Mouse (Mus musculus): ENCODE data around the gene Spaca3. TPM values are rescaled to one million over a fixed set of nuclear protein-coding genes. Genes with fewer than 3 reads are reported as not detected.

Gene Spaca3
- polyA plus RNA-seq, 1 experiment = not detected

GRCm38 (mm10) chr11:80868039-80868438, 9.9 kb downstream of the Spaca3 start:
- no peak for DNase-seq (ENCODE audit: low spot score)

- DNase-seq (ENCODE audit: low spot score) = peak; percentile 44
Observed at GRCm38 (mm10) chr11:80872509-80873474, 14.6 kb downstream of the Spaca3 start.

GRCm38 (mm10) chr11:80877131-80877651, 19.0 kb downstream of the Spaca3 start:
- DNase-seq (ENCODE audit: low spot score) = no peak

GRCm38 (mm10) chr11:80878026-80878425, 19.9 kb downstream of the Spaca3 start:
- DNase-seq (ENCODE audit: low spot score) = no peak

GRCm38 (mm10) chr11:80882229-80882810, 24.2 kb downstream of the Spaca3 start:
- no peak for DNase-seq (ENCODE audit: low spot score)

GRCm38 (mm10) chr11:80884521-80885231, 26.5 kb downstream of the Spaca3 start:
- DNase-seq (ENCODE audit: low spot score) = no peak

GRCm38 (mm10) chr11:80886365-80886764, 28.2 kb downstream of the Spaca3 start:
- DNase-seq (ENCODE audit: low spot score) = no peak

GRCm38 (mm10) chr11:80887021-80887420, 28.9 kb downstream of the Spaca3 start:
- DNase-seq (ENCODE audit: low spot score) = no peak

GRCm38 (mm10) chr11:80889336-80890063, 31.3 kb downstream of the Spaca3 start:
- no peak for DNase-seq (ENCODE audit: low spot score)

GRCm38 (mm10) chr11:80895853-80896252, 37.7 kb downstream of the Spaca3 start:
- no peak for DNase-seq (ENCODE audit: low spot score)

- no peak for DNase-seq (ENCODE audit: low spot score)
Observed at GRCm38 (mm10) chr11:80900555-80900954, 42.4 kb downstream of the Spaca3 start.

GRCm38 (mm10) chr11:80902664-80903063, 44.5 kb downstream of the Spaca3 start:
- no peak for DNase-seq (ENCODE audit: low spot score)

GRCm38 (mm10) chr11:80903426-80903825, 45.3 kb downstream of the Spaca3 start:
- no peak for DNase-seq (ENCODE audit: low spot score)

- no peak for DNase-seq (ENCODE audit: low spot score)
Observed at GRCm38 (mm10) chr11:80904559-80904958, 46.4 kb downstream of the Spaca3 start.

GRCm38 (mm10) chr11:80906456-80906855, 48.3 kb downstream of the Spaca3 start:
- peak; percentile 35 for DNase-seq (ENCODE audit: low spot score)

- DNase-seq (ENCODE audit: low spot score) = no peak
Observed at GRCm38 (mm10) chr11:80907820-80908219, 49.7 kb downstream of the Spaca3 start.

- no peak for DNase-seq (ENCODE audit: low spot score)
Observed at GRCm38 (mm10) chr11:80912721-80913120, 54.6 kb downstream of the Spaca3 start.

- no peak for DNase-seq (ENCODE audit: low spot score)
Observed at GRCm38 (mm10) chr11:80913408-80914024, 55.4 kb downstream of the Spaca3 start.
